Comparison of ENCODE assay signal across 11 mouse cellular contexts in genomic region chr17:74073067-74073466, GRCm38 (mm10). TPM values are rescaled to one million over a fixed set of nuclear protein-coding genes. Genes with fewer than 3 reads are reported as not detected.
DNase-seq lines count a peak whose midpoint lies in the region; TF ChIP-seq lines count a peak whose summit lies in the region.
"Not testable (repeated sequence)": the region's sequence is repeated elsewhere in the genome, so short reads cannot be mapped to it uniquely, and the experiment has no call there.
"Had no signal": no experiment of that assay in that cellular context is flagged by ENCODE, and none has a peak within 500 bp of the region (broad histone marks: within the 10 kb centered on the region; RNA-seq: fewer than 3 reads in every experiment).

No protein-coding gene starts in this region.

- H3K27me3 ChIP-seq in kidney, adult 2 months (replicated peaks; ENCODE audit: control insufficient read depth, insufficient read depth, low read length) = not testable (repeated sequence)

- WGBS in kidney, adult 2 months = 64% methylated on average over 5 of the region's 5 CpGs

- H3K4me3 ChIP-seq in kidney, adult 2 months (ENCODE audit: insufficient read depth, low read depth, low read length) = not testable (repeated sequence)

- not testable (repeated sequence) for H3K27ac ChIP-seq in kidney, adult 2 months (ENCODE audit: insufficient read depth, low read depth, low read length)

- not testable (repeated sequence) for TF ChIP-seq CTCF in kidney, adult 2 months (conservative IDR thresholded peaks at IDR 0.05; ENCODE audit: insufficient read depth, insufficient read length, low read depth, low read length)

- peak; percentile 55 to 74 for DNase-seq in adrenal gland, adult (ENCODE audit: inconsistent age in 2 of 2, low spot score in 1 of 2)
- peak; percentile 48 for DNase-seq in adrenal gland, adult 2 months
- peak; percentile 19 for DNase-seq in kidney, adult 2 months

- H3K4me1 ChIP-seq in kidney, adult 2 months (ENCODE audit: control insufficient read depth, insufficient read depth, low read length) = not testable (repeated sequence)

- not testable (repeated sequence) for H3K36me3 ChIP-seq in kidney, adult 2 months (ENCODE audit: control insufficient read depth, insufficient read depth, low read length)

- not testable (repeated sequence) for TF ChIP-seq POLR2A in kidney, adult 2 months (IDR thresholded peaks at IDR 0.05; ENCODE audit: low read depth, low read length)

RNA-seq across cellular contexts. Expression of gene Srd5a2, which starts 25.4 kb away (rescaled TPM):
- 1,000 to 10,000 TPM in 1 of 2 experiments, 100 to 1,000 TPM in 1; 132 to 3,255 TPM for total RNA-seq in adrenal gland, adult 2 months (2021)
- polyA plus RNA-seq in adrenal gland, adult 2 months (2012; rRNA removed) = 34.4 and 640 TPM in 2 replicates
- polyA plus RNA-seq in kidney, adult 2 months (2012; rRNA removed) = 2.8 and 3.2 TPM in 2 replicates
- total RNA-seq: CH12.LX, G1E, MEL had no signal
- polyA plus RNA-seq: activated CD4-positive, CD25-positive, alpha-beta regulatory T cell, adult 4 months; C2C12; CD4-positive, CD25-positive, alpha-beta regulatory T cell, adult 4 months; cerebellum, adult 2 months; G1E; Patski had no signal
